Mouse (Mus musculus): ENCODE measurements around the gene Fam155a. TPM values are rescaled to one million over a fixed set of nuclear protein-coding genes. Genes with fewer than 3 reads are reported as not detected.

Gene Fam155a
- polyA plus RNA-seq, 1 experiment from 2014 or later, result 6.6 TPM

GRCm38 (mm10) chr8:9494225-9494598 is 276.7 kb downstream of the Fam155a start:
- WGBS, result 15% methylated on average over 1 of the region's 1 CpGs
- Histone ChIP-seq H3K9ac (ENCODE audit: low read length) (no peak overlapping the region), H3K4me3 (ENCODE audit: low read depth, low read length) (no peak overlapping the region), H3K27ac (ENCODE audit: low read depth, low read length) (no peak overlapping the region), H3K4me2 (ENCODE audit: low read depth) (no peak overlapping the region), H3K4me1 (ENCODE audit: control insufficient read depth, insufficient read depth, low read length) (no peaks in the 10 kb centered on the region), H3K36me3 (ENCODE audit: control insufficient read depth, insufficient read depth, low read length) (no peaks in the 10 kb centered on the region), H3K9me3 (ENCODE audit: control insufficient read depth, low read length) (no peaks in the 10 kb centered on the region), H3K27me3 (ENCODE audit: control insufficient read depth, insufficient read depth, low read length) (no peaks in the 10 kb centered on the region)
- DNase-seq (ENCODE audit: low spot score), result no peak
- no peak for ATAC-seq (ENCODE audit: insufficient read depth, low FRiP score, low TSS enrichment)

DNA sequence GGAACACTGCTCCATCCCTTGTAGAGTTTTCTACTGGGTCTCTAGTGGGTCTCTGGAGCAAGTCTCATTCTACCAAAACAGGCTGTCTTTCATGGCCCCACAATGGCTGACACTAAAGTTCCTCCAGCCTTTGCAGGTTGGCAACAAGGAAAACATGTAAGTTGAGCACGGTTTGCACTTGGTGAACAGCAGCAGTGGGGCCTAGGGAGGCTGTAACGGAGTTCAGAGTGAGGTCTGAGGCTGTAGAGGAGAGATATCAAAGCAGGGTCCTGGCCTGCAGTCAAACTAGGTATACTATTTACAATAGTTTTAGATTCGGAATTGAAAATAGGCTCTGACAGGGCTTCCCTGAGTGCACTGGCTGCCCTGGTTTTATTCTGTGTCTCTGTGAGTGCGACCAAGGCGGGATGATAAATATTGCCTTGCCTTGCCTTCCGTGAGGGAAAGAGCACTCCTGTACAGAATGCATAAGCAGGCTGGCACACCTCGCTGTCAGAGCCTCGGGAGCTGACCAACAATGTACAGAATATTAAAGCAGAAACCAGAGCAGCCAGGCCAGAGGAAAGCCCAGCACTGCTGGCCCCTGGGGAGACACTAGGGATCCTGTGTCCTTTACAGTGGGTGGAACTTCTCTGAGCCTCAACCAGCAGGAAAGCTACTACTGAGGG is 277.3 kb downstream of the Fam155a start:
- Histone ChIP-seq H3K4me2 (ENCODE audit: low read depth) (no peak overlapping the region), H3K4me1 (ENCODE audit: control insufficient read depth, insufficient read depth, low read length) (no peaks in the 10 kb centered on the region), H3K27me3 (ENCODE audit: control insufficient read depth, insufficient read depth, low read length) (no peaks in the 10 kb centered on the region), H3K36me3 (ENCODE audit: control insufficient read depth, insufficient read depth, low read length) (no peaks in the 10 kb centered on the region), H3K9ac (ENCODE audit: low read length) (no peak overlapping the region), H3K27ac (ENCODE audit: low read depth, low read length) (no peak overlapping the region), H3K9me3 (ENCODE audit: control insufficient read depth, low read length) (no peaks in the 10 kb centered on the region), H3K4me3 (ENCODE audit: low read depth, low read length) (no peak overlapping the region)
- ATAC-seq (ENCODE audit: insufficient read depth, low FRiP score, low TSS enrichment) (no peak), DNase-seq (ENCODE audit: low spot score) (peak; percentile 20)
- 42% methylated on average over 8 of the region's 8 CpGs for WGBS

GRCm38 (mm10) chr8:9482565-9482964 is 288.4 kb downstream of the Fam155a start:
- ATAC-seq (ENCODE audit: insufficient read depth, low FRiP score, low TSS enrichment) (no peak), DNase-seq (ENCODE audit: low spot score) (no peak)
- H3K9me3 ChIP-seq (ENCODE audit: control insufficient read depth, low read length), result no peaks in the 10 kb centered on the region
- no peak overlapping the region for H3K4me3 ChIP-seq (ENCODE audit: low read depth, low read length)
- no peak overlapping the region for H3K9ac ChIP-seq (ENCODE audit: low read length)
- H3K27me3 ChIP-seq (ENCODE audit: control insufficient read depth, insufficient read depth, low read length), result no peaks in the 10 kb centered on the region
- no peak overlapping the region for H3K27ac ChIP-seq (ENCODE audit: low read depth, low read length)
- no peaks in the 10 kb centered on the region for H3K36me3 ChIP-seq (ENCODE audit: control insufficient read depth, insufficient read depth, low read length)
- WGBS, result 80% methylated on average over 5 of the region's 5 CpGs
- H3K4me2 ChIP-seq (ENCODE audit: low read depth), result no peak overlapping the region
- H3K4me1 ChIP-seq (ENCODE audit: control insufficient read depth, insufficient read depth, low read length), result no peaks in the 10 kb centered on the region

GRCm38 (mm10) chr8:9471290-9471689 is 299.7 kb downstream of the Fam155a start:
- ATAC-seq (ENCODE audit: insufficient read depth, low FRiP score, low TSS enrichment), result no peak
- DNase-seq (ENCODE audit: low spot score), result no peak
- H3K27ac ChIP-seq (ENCODE audit: low read depth, low read length), result no peak overlapping the region
- no peaks in the 10 kb centered on the region for H3K4me1 ChIP-seq (ENCODE audit: control insufficient read depth, insufficient read depth, low read length)
- H3K36me3 ChIP-seq (ENCODE audit: control insufficient read depth, insufficient read depth, low read length), result no peaks in the 10 kb centered on the region
- no peaks in the 10 kb centered on the region for H3K9me3 ChIP-seq (ENCODE audit: control insufficient read depth, low read length)
- no peak overlapping the region for H3K4me3 ChIP-seq (ENCODE audit: low read depth, low read length)
- 64% methylated on average over 5 of the region's 5 CpGs for WGBS
- no peak overlapping the region for H3K9ac ChIP-seq (ENCODE audit: low read length)
- no peak overlapping the region for H3K4me2 ChIP-seq (ENCODE audit: low read depth)
- no peaks in the 10 kb centered on the region for H3K27me3 ChIP-seq (ENCODE audit: control insufficient read depth, insufficient read depth, low read length)

DNA sequence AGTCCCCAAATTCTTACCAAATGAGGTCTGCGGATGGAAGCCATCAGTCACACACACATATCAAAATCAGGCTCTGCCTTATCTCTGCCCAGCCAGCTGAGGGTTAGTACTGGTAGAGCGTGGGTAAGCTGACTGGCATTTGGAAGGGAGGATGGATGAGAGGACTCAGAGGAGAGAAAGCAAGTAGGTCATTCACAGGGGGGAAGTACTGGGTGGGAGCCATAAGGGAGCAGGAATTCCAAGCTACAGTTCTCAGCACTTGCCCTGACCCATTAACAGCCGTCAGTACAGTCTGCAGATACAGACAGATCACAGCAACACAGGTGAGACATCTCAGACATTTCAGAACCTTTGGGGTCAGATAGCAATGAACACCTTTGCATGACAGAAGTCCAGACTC is 300.8 kb downstream of the Fam155a start:
- 83% methylated on average over 3 of the region's 3 CpGs for WGBS
- H3K9me3 ChIP-seq (ENCODE audit: control insufficient read depth, low read length), result no peaks in the 10 kb centered on the region
- DNase-seq (ENCODE audit: low spot score) (no peak), ATAC-seq (ENCODE audit: insufficient read depth, low FRiP score, low TSS enrichment) (no peak)
- no peak overlapping the region for H3K4me2 ChIP-seq (ENCODE audit: low read depth)
- H3K27ac ChIP-seq (ENCODE audit: low read depth, low read length), result no peak overlapping the region
- no peak overlapping the region for H3K4me3 ChIP-seq (ENCODE audit: low read depth, low read length)
- H3K9ac ChIP-seq (ENCODE audit: low read length), result no peak overlapping the region
- H3K4me1 ChIP-seq (ENCODE audit: control insufficient read depth, insufficient read depth, low read length), result no peaks in the 10 kb centered on the region
- no peaks in the 10 kb centered on the region for H3K27me3 ChIP-seq (ENCODE audit: control insufficient read depth, insufficient read depth, low read length)
- H3K36me3 ChIP-seq (ENCODE audit: control insufficient read depth, insufficient read depth, low read length), result no peaks in the 10 kb centered on the region

DNA sequence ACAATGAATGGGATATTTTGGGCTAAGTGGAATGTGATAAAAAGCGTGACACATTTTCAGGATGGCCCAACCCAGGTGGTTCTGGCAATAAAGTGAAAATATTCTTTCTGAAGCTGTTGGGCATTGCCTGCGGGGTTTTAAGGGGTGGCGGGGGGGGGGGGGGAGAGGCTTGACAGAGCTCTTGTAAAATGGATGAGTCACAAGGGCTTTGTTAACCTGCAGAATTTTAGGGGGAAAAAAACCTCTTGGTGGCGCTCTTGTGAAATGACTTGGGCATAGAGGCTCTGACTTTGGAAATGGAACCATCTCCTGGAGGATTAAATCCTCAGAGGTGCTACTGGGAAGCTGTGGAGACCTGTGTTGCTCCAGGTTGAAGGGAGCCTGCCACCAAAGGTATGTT is 309.9 kb downstream of the Fam155a start:
- Histone ChIP-seq H3K9ac (ENCODE audit: low read length) (no peak overlapping the region), H3K36me3 (ENCODE audit: control insufficient read depth, insufficient read depth, low read length) (no peaks in the 10 kb centered on the region), H3K27ac (ENCODE audit: low read depth, low read length) (no peak overlapping the region), H3K4me1 (ENCODE audit: control insufficient read depth, insufficient read depth, low read length) (no peaks in the 10 kb centered on the region), H3K4me3 (ENCODE audit: low read depth, low read length) (no peak overlapping the region), H3K9me3 (ENCODE audit: control insufficient read depth, low read length) (no peaks in the 10 kb centered on the region), H3K4me2 (ENCODE audit: low read depth) (no peak overlapping the region), H3K27me3 (ENCODE audit: control insufficient read depth, insufficient read depth, low read length) (no peaks in the 10 kb centered on the region)
- WGBS, result 63% methylated on average over 4 of the region's 4 CpGs
- no peak for ATAC-seq (ENCODE audit: insufficient read depth, low FRiP score, low TSS enrichment)
- no peak for DNase-seq (ENCODE audit: low spot score)

- WGBS, result 79% methylated on average over 2 of the region's 2 CpGs
- no peaks in the 10 kb centered on the region for H3K36me3 ChIP-seq (ENCODE audit: control insufficient read depth, insufficient read depth, low read length)
- ATAC-seq (ENCODE audit: insufficient read depth, low FRiP score, low TSS enrichment), result no peak
These were observed 310.3 kb downstream of the Fam155a start for GRCm38 (mm10) chr8:9460707-9461106.

DNA sequence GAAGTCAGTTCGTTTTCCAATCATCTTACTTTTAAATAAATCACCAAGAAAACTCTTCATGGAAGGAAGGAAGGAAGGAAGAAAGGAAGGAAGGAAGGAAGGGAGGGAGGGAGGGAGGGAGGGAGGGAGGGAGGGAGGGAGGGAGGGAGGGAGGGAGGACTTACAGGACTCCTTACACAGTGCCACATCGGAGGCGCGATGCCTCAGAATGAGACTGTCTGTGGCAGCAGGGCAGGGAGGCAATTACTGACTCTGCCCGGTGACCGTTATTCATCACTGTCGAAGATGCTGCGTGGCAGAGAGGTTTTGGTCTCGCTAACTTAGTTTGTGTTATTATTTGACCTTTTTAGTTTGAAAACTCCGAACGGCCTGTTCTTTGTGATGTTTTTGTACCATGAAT is 312.3 kb downstream of the Fam155a start:
- ATAC-seq (ENCODE audit: insufficient read depth, low FRiP score, low TSS enrichment) (no peak), DNase-seq (ENCODE audit: low spot score) (no peak)
- Histone ChIP-seq H3K9ac (ENCODE audit: low read length) (no peak overlapping the region), H3K9me3 (ENCODE audit: control insufficient read depth, low read length) (no peaks in the 10 kb centered on the region), H3K4me2 (ENCODE audit: low read depth) (no peak overlapping the region), H3K4me3 (ENCODE audit: low read depth, low read length) (no peak overlapping the region), H3K27me3 (ENCODE audit: control insufficient read depth, insufficient read depth, low read length) (no peaks in the 10 kb centered on the region), H3K36me3 (ENCODE audit: control insufficient read depth, insufficient read depth, low read length) (no peaks in the 10 kb centered on the region), H3K27ac (ENCODE audit: low read depth, low read length) (no peak overlapping the region), H3K4me1 (ENCODE audit: control insufficient read depth, insufficient read depth, low read length) (no peaks in the 10 kb centered on the region)
- WGBS, result 48% methylated on average over 11 of the region's 11 CpGs

More at GRCm38 (mm10) chr8:9460707-9461106, 310.3 kb downstream of the Fam155a start:
- Histone ChIP-seq H3K27me3 (ENCODE audit: control insufficient read depth, insufficient read depth, low read length) (no peaks in the 10 kb centered on the region), H3K27ac (ENCODE audit: low read depth, low read length) (no peak overlapping the region), H3K9me3 (ENCODE audit: control insufficient read depth, low read length) (no peaks in the 10 kb centered on the region), H3K4me3 (ENCODE audit: low read depth, low read length) (no peak overlapping the region), H3K4me2 (ENCODE audit: low read depth) (no peak overlapping the region), H3K9ac (ENCODE audit: low read length) (no peak overlapping the region), H3K4me1 (ENCODE audit: control insufficient read depth, insufficient read depth, low read length) (no peaks in the 10 kb centered on the region)
- DNase-seq (ENCODE audit: low spot score), result no peak

DNA sequence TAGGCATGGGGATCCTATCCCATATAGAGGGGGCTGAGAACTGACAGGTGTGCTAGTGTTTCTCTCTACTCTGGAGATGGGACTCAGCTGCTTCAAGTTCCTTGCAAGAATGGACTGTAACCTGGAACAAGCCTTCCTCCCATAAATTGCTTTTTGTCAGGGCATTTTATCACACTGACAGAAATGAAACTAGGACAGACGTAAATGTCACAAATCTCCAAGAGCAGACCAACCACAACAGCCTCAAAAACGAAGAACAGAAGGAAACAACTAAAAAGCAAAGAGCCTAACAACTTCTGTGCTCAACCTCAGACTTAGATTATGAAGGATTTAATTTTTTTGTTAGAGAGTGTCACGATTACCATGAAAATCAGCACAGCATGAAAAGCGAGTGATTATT is 315.8 kb downstream of the Fam155a start:
- no peak overlapping the region for H3K4me2 ChIP-seq (ENCODE audit: low read depth)
- no peaks in the 10 kb centered on the region for H3K4me1 ChIP-seq (ENCODE audit: control insufficient read depth, insufficient read depth, low read length)
- no peaks in the 10 kb centered on the region for H3K27me3 ChIP-seq (ENCODE audit: control insufficient read depth, insufficient read depth, low read length)
- ATAC-seq (ENCODE audit: insufficient read depth, low FRiP score, low TSS enrichment) (no peak), DNase-seq (ENCODE audit: low spot score) (no peak)
- WGBS, result 73% methylated on average over 4 of the region's 4 CpGs
- H3K4me3 ChIP-seq (ENCODE audit: low read depth, low read length), result no peak overlapping the region
- no peaks in the 10 kb centered on the region for H3K9me3 ChIP-seq (ENCODE audit: control insufficient read depth, low read length)
- H3K36me3 ChIP-seq (ENCODE audit: control insufficient read depth, insufficient read depth, low read length), result no peaks in the 10 kb centered on the region
- no peak overlapping the region for H3K27ac ChIP-seq (ENCODE audit: low read depth, low read length)
- H3K9ac ChIP-seq (ENCODE audit: low read length), result no peak overlapping the region

Measured in neural tube, embryonic 11.5 days (tissue).